In the genomic region with DNA sequence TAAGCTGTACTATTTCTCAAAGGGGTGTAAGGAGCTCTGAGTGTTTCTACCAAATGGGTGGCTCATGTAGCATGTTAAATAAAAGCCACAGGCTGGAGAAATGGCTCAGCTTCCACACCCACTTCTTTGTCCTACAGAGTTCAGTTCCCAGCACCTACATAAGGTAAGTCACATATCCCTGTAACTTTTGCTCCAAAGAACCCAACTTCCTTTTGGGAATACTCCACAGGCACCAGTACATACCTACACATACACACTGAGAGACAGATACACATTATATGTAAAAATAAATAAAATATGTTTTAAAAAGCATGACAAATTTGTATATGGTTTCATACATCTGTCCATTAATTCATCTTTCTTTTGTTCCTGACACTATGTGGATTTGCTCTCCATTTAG, we compare ENCODE assay signal across 25 mouse cellular contexts.
DNase-seq lines count a peak whose midpoint lies in the region; ATAC-seq lines count a peak whose summit lies in the region.
"Had no signal": no experiment of that assay in that cellular context is flagged by ENCODE, and none has a peak within 500 bp of the region (broad histone marks: within the 10 kb centered on the region; RNA-seq: fewer than 3 reads in every experiment).

No protein-coding gene starts in this region.

- H3K9ac ChIP-seq in liver, embryonic 13.5 days = no peak overlapping the region
- no peak overlapping the region for H3K9ac ChIP-seq in liver, embryonic 16.5 days (ENCODE audit: low read depth, low read length)
- H3K9ac ChIP-seq in hindbrain, embryonic 13.5 days = no peak overlapping the region
- H3K9ac ChIP-seq: embryonic facial prominence, embryonic 15.5 days; forebrain, embryonic 15.5 days; heart, embryonic 12.5 days; hindbrain, embryonic 15.5 days; limb, embryonic 12.5 days had no signal

- H3K36me3 ChIP-seq in liver, embryonic 13.5 days = no peaks in the 10 kb centered on the region
- H3K36me3 ChIP-seq in liver, embryonic 16.5 days (ENCODE audit: control insufficient read depth, insufficient read depth) = no peaks in the 10 kb centered on the region
- H3K36me3 ChIP-seq in hindbrain, embryonic 13.5 days = no peaks in the 10 kb centered on the region
- no peaks in the 10 kb centered on the region for H3K36me3 ChIP-seq in limb, embryonic 10.5 days
- H3K36me3 ChIP-seq: embryonic facial prominence, embryonic 10.5 days; embryonic facial prominence, embryonic 15.5 days; forebrain, embryonic 15.5 days; heart, embryonic 12.5 days; hindbrain, embryonic 15.5 days; limb, embryonic 12.5 days had no signal

- H3K27ac ChIP-seq in liver, embryonic 13.5 days = no peak overlapping the region
- no peak overlapping the region for H3K27ac ChIP-seq in liver, embryonic 16.5 days (ENCODE audit: low read length)
- no peak overlapping the region for H3K27ac ChIP-seq in hindbrain, embryonic 13.5 days
- no peak overlapping the region for H3K27ac ChIP-seq in limb, embryonic 10.5 days
- H3K27ac ChIP-seq: embryonic facial prominence, embryonic 10.5 days; embryonic facial prominence, embryonic 15.5 days; forebrain, embryonic 15.5 days; gastrocnemius, adult 2 months; heart, adult 2 months; hindbrain, embryonic 15.5 days; kidney, postnatal 0 days; limb, embryonic 12.5 days had no signal

- no peak overlapping the region for H3K4me3 ChIP-seq in liver, embryonic 13.5 days (replicated peaks)
- H3K4me3 ChIP-seq in liver, embryonic 16.5 days (ENCODE audit: low read depth, low read length) = no peak overlapping the region
- H3K4me3 ChIP-seq in hindbrain, embryonic 13.5 days = no peak overlapping the region
- H3K4me3 ChIP-seq in limb, embryonic 10.5 days = no peak overlapping the region
- H3K4me3 ChIP-seq: embryonic facial prominence, embryonic 10.5 days; embryonic facial prominence, embryonic 15.5 days; forebrain, embryonic 15.5 days; gastrocnemius, adult 2 months; heart, adult 2 months; heart, embryonic 12.5 days; hindbrain, embryonic 15.5 days; limb, embryonic 12.5 days had no signal

- no peaks in the 10 kb centered on the region for H3K27me3 ChIP-seq in liver, embryonic 13.5 days
- no peaks in the 10 kb centered on the region for H3K27me3 ChIP-seq in liver, embryonic 16.5 days (ENCODE audit: control insufficient read depth, insufficient read depth, low read depth, low read length)
- no peaks in the 10 kb centered on the region for H3K27me3 ChIP-seq in hindbrain, embryonic 13.5 days
- H3K27me3 ChIP-seq in limb, embryonic 10.5 days (ENCODE audit: low read depth, poor library complexity, severe bottlenecking) = no peaks in the 10 kb centered on the region
- H3K27me3 ChIP-seq: embryonic facial prominence, embryonic 15.5 days; forebrain, embryonic 15.5 days; heart, embryonic 12.5 days; hindbrain, embryonic 15.5 days; limb, embryonic 12.5 days had no signal

- no peak overlapping the region for H3K4me2 ChIP-seq in liver, embryonic 13.5 days
- H3K4me2 ChIP-seq in liver, embryonic 16.5 days (ENCODE audit: low read depth, low read length) = no peak overlapping the region
- H3K4me2 ChIP-seq in hindbrain, embryonic 13.5 days = no peak overlapping the region
- H3K4me2 ChIP-seq: embryonic facial prominence, embryonic 15.5 days; forebrain, embryonic 15.5 days; heart, embryonic 12.5 days; hindbrain, embryonic 15.5 days; limb, embryonic 12.5 days had no signal

- peaks cover 11% of the 10 kb centered on the region for H3K4me1 ChIP-seq in liver, embryonic 13.5 days (replicated peaks)
- peaks cover 5% of the 10 kb centered on the region; the same call in 1 of the 2 replicates for H3K4me1 ChIP-seq in liver, embryonic 16.5 days (ENCODE audit: control insufficient read depth, low read depth, low read length)
- no peaks in the 10 kb centered on the region for H3K4me1 ChIP-seq in hindbrain, embryonic 13.5 days (replicated peaks)
- H3K4me1 ChIP-seq in limb, embryonic 10.5 days = no peaks in the 10 kb centered on the region
- H3K4me1 ChIP-seq: embryonic facial prominence, embryonic 10.5 days; embryonic facial prominence, embryonic 15.5 days; forebrain, embryonic 15.5 days; heart, embryonic 12.5 days; hindbrain, embryonic 15.5 days; limb, embryonic 12.5 days had no signal

- no peaks in the 10 kb centered on the region for H3K9me3 ChIP-seq in liver, embryonic 13.5 days (replicated peaks)
- no peaks in the 10 kb centered on the region for H3K9me3 ChIP-seq in liver, embryonic 16.5 days (replicated peaks; ENCODE audit: control insufficient read depth, low read length)
- H3K9me3 ChIP-seq in hindbrain, embryonic 13.5 days = no peaks in the 10 kb centered on the region
- H3K9me3 ChIP-seq in limb, embryonic 10.5 days (replicated peaks) = no peaks in the 10 kb centered on the region
- H3K9me3 ChIP-seq: embryonic facial prominence, embryonic 10.5 days; embryonic facial prominence, embryonic 15.5 days; forebrain, embryonic 15.5 days; heart, embryonic 12.5 days; hindbrain, embryonic 15.5 days; limb, embryonic 12.5 days had no signal

- ATAC-seq in liver, embryonic 13.5 days (ENCODE audit: low read depth) = peak; percentile 60; the same call in 1 of the 2 replicates
- ATAC-seq in liver, embryonic 16.5 days (ENCODE audit: low read depth) = peak; percentile 54
- ATAC-seq in hindbrain, embryonic 13.5 days (ENCODE audit: low FRiP score) = no peak
- ATAC-seq: forebrain, embryonic 15.5 days; inflammation-experienced regulatory T-cells, adult 6 months had no signal

- no peak for DNase-seq in liver, embryonic 13.5 days
- no peak for DNase-seq in liver
- peak; percentile 8 for DNase-seq in c-Kit-positive CD71-positive TER-119-positive erythroid progenitor cells, embryonic 14.5 days (ENCODE audit: low spot score)
- DNase-seq in kidney, postnatal 10 days = no peak
- no peak for DNase-seq in limb, embryonic 10.5 days (ENCODE audit: low spot score)
- DNase-seq: adrenal gland, postnatal 25 days; cerebellum, adult 2 months; cerebellum, postnatal 14 days; gastrocnemius, adult 2 months; heart, adult 2 months; kidney, adult 8-10 months; layer of hippocampus, adult 9-11 months; lung, postnatal 4 days; midbrain, embryonic 14.5 days; thymus, postnatal 25 days had no signal
